Mouse (Mus musculus) liver, embryonic 11.5 days (tissue): Measurements from ENCODE around the gene Zfp281. TPM values are rescaled to one million over a fixed set of nuclear protein-coding genes. Genes with fewer than 3 reads are reported as not detected.

ENCODE experiments used
- ATAC-seq: fragments of 200-750 bp; cut with Nextera tagmentation; replicated peaks from 2 replicates; pipeline ENCODE4 v1.8.0; 2017; ENCODE audit warnings: moderate number of reproducible peaks, mild to moderate bottlenecking, moderate TSS enrichment, moderate library complexity; ENCODE audit not compliant: low FRiP score
- DNase-seq: peaks from one replicate; pipeline ENCODE4 v3.0.0-alpha.2; 2017; ENCODE audit warnings: low spot score
- H3K27ac ChIP-seq: fragments of 300-500 bp; sonication (generic); 2 replicates; pipeline ENCODE4 v1.5.1; 2014; ENCODE audit warnings: mild to moderate bottlenecking, low read depth, low read length, control low read depth
- H3K27me3 ChIP-seq: fragments of 300-500 bp; sonication (generic); replicated peaks from 2 replicates; pipeline ENCODE4 v1.6.1; 2014; ENCODE audit warnings: low read length, mixed read lengths; ENCODE audit not compliant: control insufficient read depth, insufficient read depth
- H3K36me3 ChIP-seq: fragments of 300-500 bp; sonication (generic); 2 replicates; pipeline ENCODE4 v1.6.1; 2014; ENCODE audit warnings: mild to moderate bottlenecking, low read length, moderate library complexity, mixed read lengths; ENCODE audit not compliant: control insufficient read depth, insufficient read depth
- H3K4me1 ChIP-seq: fragments of 300-500 bp; sonication (generic); replicated peaks from 2 replicates; pipeline ENCODE4 v1.6.1; 2014; ENCODE audit warnings: low read length, mixed read lengths; ENCODE audit not compliant: control insufficient read depth, insufficient read depth
- H3K4me2 ChIP-seq: fragments of 300-500 bp; sonication (generic); 2 replicates; pipeline ENCODE4 v1.6.1; 2014; ENCODE audit warnings: mild to moderate bottlenecking, control low read depth, moderate library complexity
- H3K4me3 ChIP-seq: fragments of 300-500 bp; sonication (generic); 2 replicates; pipeline ENCODE4 v1.5.1; 2014; ENCODE audit warnings: low read depth, low read length, control low read depth
- H3K9ac ChIP-seq: fragments of 300-500 bp; sonication (generic); 2 replicates; pipeline ENCODE4 v1.6.1; 2014; ENCODE audit warnings: low read depth, low read length, control low read depth
- H3K9me3 ChIP-seq: fragments of 300-500 bp; sonication (generic); 2 replicates; pipeline ENCODE4 v1.6.1; 2016; ENCODE audit warnings: low read length, inconsistent platforms, mixed read lengths; ENCODE audit not compliant: control insufficient read depth
- WGBS: fragments of 180-500 bp; shearing (Covaris S2); extraction: QIAGEN DNeasy Blood & Tissue Kit; methylation state at CpG from one replicate; pipeline ENCODE4 v1.1.7; 2014; 5-methylcytosine and 5-hydroxymethylcytosine counted together
- polyA plus RNA-seq: library from polyadenylated mRNA; unstranded; fragments of >200 nt; fragmentation: Nextera tagmentation; extraction: Ambion mirVana; gene quantifications from 2 replicates; pipeline ENCODE4 v1.2.1, GENCODE M21; 2014

The Zfp281 gene
- polyA plus RNA-seq, 1 experiment from 2014 or later, result 19.3 TPM

- Histone ChIP-seq H3K36me3 (no peaks in the 10 kb centered on the region), H3K9ac (no peak overlapping the region), H3K4me2 (no peak overlapping the region), H3K9me3 (no peaks in the 10 kb centered on the region), H3K4me1 (no peaks in the 10 kb centered on the region), H3K27ac (no peak overlapping the region), H3K27me3 (no peaks in the 10 kb centered on the region), H3K4me3 (no peak overlapping the region)
- ATAC-seq (no peak), DNase-seq (no peak)
- 63% methylated on average over 4 of the region's 4 CpGs for WGBS
Measured at GRCm38 (mm10) chr1:136606278-136606677, 18.4 kb upstream of the Zfp281 start.

- no peak overlapping the region for H3K9ac ChIP-seq
- no peaks in the 10 kb centered on the region for H3K27me3 ChIP-seq
- H3K4me2 ChIP-seq, result no peak overlapping the region
- no peaks in the 10 kb centered on the region for H3K9me3 ChIP-seq
- no peak for ATAC-seq
- no peaks in the 10 kb centered on the region for H3K36me3 ChIP-seq
- no peak for DNase-seq
- H3K27ac ChIP-seq, result no peak overlapping the region
- no peak overlapping the region for H3K4me3 ChIP-seq
- H3K4me1 ChIP-seq, result no peaks in the 10 kb centered on the region
- WGBS, result 67% methylated on average over 11 of the region's 11 CpGs
Measured at GRCm38 (mm10) chr1:136608339-136609261, 16.1 kb upstream of the Zfp281 start.

GRCm38 (mm10) chr1:136611803-136612202 is 12.9 kb upstream of the Zfp281 start:
- Histone ChIP-seq H3K9ac (no peak overlapping the region), H3K4me3 (no peak overlapping the region), H3K4me2 (no peak overlapping the region), H3K9me3 (no peaks in the 10 kb centered on the region), H3K36me3 (no peaks in the 10 kb centered on the region), H3K27me3 (no peaks in the 10 kb centered on the region), H3K4me1 (no peaks in the 10 kb centered on the region), H3K27ac (no peak overlapping the region)
- WGBS, result 71% methylated on average over 9 of the region's 9 CpGs
- DNase-seq (no peak), ATAC-seq (no peak)

- Histone ChIP-seq H3K9me3 (no peaks in the 10 kb centered on the region), H3K27ac (no peak overlapping the region), H3K4me3 (no peak overlapping the region), H3K27me3 (no peaks in the 10 kb centered on the region), H3K36me3 (no peaks in the 10 kb centered on the region), H3K4me1 (peaks cover 8% of the 10 kb centered on the region), H3K9ac (no peak overlapping the region), H3K4me2 (no peak overlapping the region)
- WGBS, result 69% methylated on average over 6 of the region's 6 CpGs
- ATAC-seq, result no peak
- DNase-seq, result no peak
Measured at GRCm38 (mm10) chr1:136613300-136613751, 11.4 kb upstream of the Zfp281 start.

GRCm38 (mm10) chr1:136614748-136615440 is 9.8 kb upstream of the Zfp281 start:
- Histone ChIP-seq H3K27ac (peak overlapping the region; percentile 38; the same call in 1 of the 2 replicates), H3K9me3 (no peaks in the 10 kb centered on the region), H3K36me3 (no peaks in the 10 kb centered on the region), H3K4me1 (peaks cover 8% of the 10 kb centered on the region), H3K9ac (no peak overlapping the region), H3K27me3 (no peaks in the 10 kb centered on the region), H3K4me2 (no peak overlapping the region), H3K4me3 (no peak overlapping the region)
- WGBS, result 67% methylated on average over 11 of the region's 11 CpGs
- ATAC-seq, result peak; percentile 41
- no peak for DNase-seq

- WGBS, result 53% methylated on average over 7 of the region's 7 CpGs
- DNase-seq (no peak), ATAC-seq (no peak)
- Histone ChIP-seq H3K27me3 (no peaks in the 10 kb centered on the region), H3K4me2 (no peak overlapping the region), H3K4me3 (no peak overlapping the region), H3K4me1 (peaks cover 8% of the 10 kb centered on the region), H3K27ac (no peak overlapping the region; the same call in 1 of the 2 replicates), H3K9me3 (no peaks in the 10 kb centered on the region), H3K36me3 (no peaks in the 10 kb centered on the region), H3K9ac (no peak overlapping the region)
Measured at GRCm38 (mm10) chr1:136617163-136617788, 7.4 kb upstream of the Zfp281 start.

- Histone ChIP-seq H3K4me3 (no peak overlapping the region), H3K9me3 (no peaks in the 10 kb centered on the region), H3K36me3 (no peaks in the 10 kb centered on the region), H3K27ac (no peak overlapping the region), H3K27me3 (no peaks in the 10 kb centered on the region), H3K9ac (no peak overlapping the region), H3K4me1 (peaks cover 8% of the 10 kb centered on the region), H3K4me2 (no peak overlapping the region)
- no peak for DNase-seq
- 67% methylated on average over 1 of the region's 1 CpGs for WGBS
- ATAC-seq, result no peak
Measured at GRCm38 (mm10) chr1:136618570-136618969, 6.1 kb upstream of the Zfp281 start.

- ATAC-seq (peak; percentile 53), DNase-seq (peak; percentile 68)
- Histone ChIP-seq H3K4me2 (peak overlapping the region; percentile 79), H3K36me3 (peaks cover 17% of the 10 kb centered on the region), H3K27me3 (no peaks in the 10 kb centered on the region), H3K4me3 (peak overlapping the region; percentile 95), H3K9me3 (no peaks in the 10 kb centered on the region), H3K9ac (peak overlapping the region; percentile 95), H3K27ac (peak overlapping the region; percentile 71), H3K4me1 (peaks cover 27% of the 10 kb centered on the region)
- 2% methylated on average over 78 of the region's 92 CpGs for WGBS
Measured at GRCm38 (mm10) chr1:136625019-136625895, 556 bp downstream of the Zfp281 start.
